Mouse (Mus musculus) c-Kit-positive CD71-positive TER-119-positive erythroid progenitor cells, embryonic 14.5 days (primary cell): ENCODE results near the gene Specc1l.

Source experiments
- DNase-seq: peaks from one replicate; pipeline ENCODE4 v3.0.0-alpha.2; 2013; ENCODE audit warnings: low spot score

Specc1l gene

GRCm38 (mm10) chr10:75211807-75212645 is at the start of gene Specc1l:
Gene Specc1l (plus strand): TSS chr10:75212073.
- DNase-seq: peak; percentile 94

GRCm38 (mm10) chr10:75165825-75166481 is 45.9 kb upstream of the Specc1l start:
- DNase-seq: no peak

DNA sequence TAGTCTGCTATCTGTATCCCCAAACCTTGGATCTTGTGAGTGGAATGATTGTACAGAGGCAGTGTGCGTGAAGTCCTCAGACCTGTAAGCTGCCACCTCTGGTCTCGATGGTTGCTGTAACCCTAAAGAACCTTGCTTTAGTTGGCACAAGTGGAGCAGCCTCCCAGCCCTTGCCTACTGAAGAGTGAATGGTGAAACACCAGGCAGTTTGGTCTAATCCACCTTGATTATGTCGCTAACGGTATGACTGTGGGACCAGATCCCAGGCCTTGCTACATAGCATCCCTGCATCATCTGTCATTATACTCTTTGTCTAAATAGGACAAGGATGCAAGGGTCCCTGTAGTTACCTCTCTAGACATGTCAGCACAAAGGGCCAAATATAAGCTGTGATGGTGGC is 45.3 kb upstream of the Specc1l start:
- DNase-seq: no peak

DNA sequence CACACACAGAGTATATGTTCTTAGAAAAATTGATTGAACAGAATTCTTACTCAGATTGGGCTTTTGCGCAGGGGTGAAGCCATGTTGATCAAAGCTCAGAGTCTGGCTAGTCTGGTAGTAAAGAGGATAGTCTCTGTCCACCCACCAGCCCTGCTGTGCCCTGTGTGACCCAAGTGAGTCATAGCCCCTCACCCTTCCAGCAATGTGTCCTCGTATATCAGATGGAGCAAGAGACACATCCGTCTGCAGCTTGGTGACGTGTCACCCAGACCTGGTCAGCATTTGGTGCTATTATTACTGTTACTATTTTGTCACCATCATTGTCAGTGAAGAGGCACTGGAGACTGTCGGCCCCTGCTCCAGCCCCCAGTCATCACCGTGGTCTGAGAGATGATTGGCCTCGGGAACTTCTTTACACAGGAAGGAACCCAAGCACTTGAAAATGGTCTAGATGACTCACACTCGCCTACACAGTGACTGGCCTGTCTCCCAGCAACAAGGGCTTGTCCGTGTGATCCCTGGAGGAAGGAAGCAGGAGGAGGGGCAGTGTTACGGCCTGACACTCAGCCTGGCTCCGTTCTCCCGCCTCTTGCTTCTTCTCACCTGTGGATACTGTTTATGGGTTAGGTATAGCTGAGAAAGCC is 41.5 kb upstream of the Specc1l start:
- no peak for DNase-seq

- DNase-seq: no peak
Observed at GRCm38 (mm10) chr10:75173056-75173455, 38.8 kb upstream of the Specc1l start.

GRCm38 (mm10) chr10:75173712-75174111 is 38.2 kb upstream of the Specc1l start:
- no peak for DNase-seq

DNA sequence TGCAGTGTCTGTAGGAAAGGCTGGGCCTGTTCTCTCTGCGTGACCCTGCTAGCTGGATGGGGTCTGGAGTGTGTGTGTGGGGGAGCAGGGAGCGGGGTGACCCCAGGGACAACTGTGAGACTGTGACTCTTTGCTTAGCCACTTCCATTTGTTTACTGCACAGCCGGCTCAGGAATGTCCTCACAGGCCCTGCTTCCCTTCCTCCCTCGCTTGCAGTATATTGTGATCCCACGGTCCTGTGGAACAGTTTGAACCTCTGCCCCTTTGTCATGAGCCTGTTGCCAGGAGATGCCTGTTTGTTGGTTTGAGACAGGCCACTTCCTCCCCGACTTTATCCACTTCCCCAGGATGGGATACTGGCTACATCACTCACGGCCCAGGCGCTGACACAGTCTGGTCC is 35.4 kb upstream of the Specc1l start:
- DNase-seq: no peak

DNA sequence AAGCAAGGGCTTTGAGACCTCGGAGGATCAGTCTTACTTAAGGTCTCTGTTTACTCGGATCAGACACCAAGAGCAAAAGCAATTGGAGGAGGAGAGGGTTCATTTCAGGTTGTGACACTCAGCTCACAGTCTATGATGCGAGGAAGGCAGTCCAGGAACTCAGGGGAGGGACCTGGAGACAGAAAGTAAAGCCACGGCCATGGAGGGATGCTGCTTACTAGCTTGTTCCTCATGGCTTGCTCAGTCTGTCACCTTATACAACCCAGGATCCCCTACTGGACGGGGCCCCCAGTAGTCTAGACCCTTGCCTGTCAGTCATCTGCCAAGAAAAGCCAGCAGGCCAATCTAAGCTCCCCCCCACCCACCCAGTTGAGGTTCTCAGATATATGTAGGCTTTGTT is 33.0 kb upstream of the Specc1l start:
- no peak for DNase-seq

DNA sequence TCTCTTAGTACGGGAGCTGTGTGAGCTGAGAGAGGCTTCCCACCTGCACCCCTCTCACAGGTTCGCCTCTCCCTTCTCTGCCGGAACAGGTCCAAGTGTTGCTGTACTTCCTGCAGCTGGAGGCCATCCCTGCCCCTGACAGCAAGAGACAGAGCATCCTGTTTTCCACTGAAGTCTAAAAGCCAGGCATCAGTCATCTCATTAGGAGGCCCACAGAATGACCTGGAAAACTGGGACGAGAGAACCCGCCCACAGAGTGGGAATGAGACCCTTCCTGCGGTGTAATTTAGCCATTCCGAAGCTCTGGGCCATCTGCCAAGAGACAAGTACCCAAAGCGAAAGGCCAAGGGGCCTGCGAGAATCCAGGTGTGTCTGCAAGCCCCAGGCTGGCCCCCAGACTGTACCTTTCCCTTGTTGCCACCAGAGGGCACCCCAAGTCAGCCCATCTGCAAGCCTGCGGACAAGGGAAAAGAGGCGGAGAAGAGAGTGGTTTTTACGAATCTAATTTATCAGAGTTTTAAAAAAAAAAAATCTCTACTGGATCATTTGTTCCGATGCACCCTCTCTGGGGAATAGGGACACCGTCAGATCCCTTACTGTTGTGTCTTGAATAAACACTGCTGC is 29.6 kb upstream of the Specc1l start:
- DNase-seq: peak; percentile 24

DNA sequence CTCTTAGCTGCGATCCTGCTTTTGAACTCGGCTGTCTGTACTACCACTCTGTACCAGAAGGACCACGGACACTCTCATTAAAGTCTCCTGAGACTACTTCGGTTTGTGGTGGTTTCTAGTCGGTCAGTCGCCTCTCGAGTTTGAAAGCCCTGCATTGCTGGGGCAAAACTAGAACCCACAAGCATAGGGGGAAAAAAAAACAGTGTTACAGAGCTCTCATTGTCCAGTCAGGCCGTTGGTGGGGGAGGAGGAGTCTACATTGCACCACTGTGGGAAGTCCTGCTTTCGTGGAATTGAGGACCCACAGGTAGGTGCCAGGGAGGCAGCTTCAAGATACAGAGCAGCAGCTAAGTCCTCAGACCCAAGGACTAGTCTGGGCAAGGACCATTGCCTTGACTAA is 27.0 kb upstream of the Specc1l start:
- no peak for DNase-seq

DNA sequence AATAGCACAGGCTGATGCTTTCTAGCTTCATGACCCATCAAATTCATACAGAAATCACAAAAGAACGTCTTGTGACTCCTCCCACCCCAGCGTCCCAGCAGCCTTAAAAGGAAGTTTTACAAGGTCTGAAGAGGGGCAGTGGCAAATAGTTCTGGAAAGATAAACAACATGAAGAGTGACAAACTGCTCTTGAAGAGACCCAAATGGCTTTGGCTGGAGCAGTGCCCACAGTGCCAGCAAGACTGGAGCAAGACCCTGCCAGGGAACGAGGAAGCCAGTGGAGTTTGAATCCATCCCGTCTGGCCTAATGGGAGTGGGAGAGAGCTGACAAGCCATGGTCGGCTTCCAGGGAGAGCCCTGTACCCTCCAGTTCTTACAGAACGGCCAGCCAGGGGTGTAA is 25.3 kb upstream of the Specc1l start:
- no peak for DNase-seq

GRCm38 (mm10) chr10:75187366-75188056 is 24.4 kb upstream of the Specc1l start:
- no peak for DNase-seq

- no peak for DNase-seq
Observed at GRCm38 (mm10) chr10:75191647-75192046, 20.2 kb upstream of the Specc1l start.

DNA sequence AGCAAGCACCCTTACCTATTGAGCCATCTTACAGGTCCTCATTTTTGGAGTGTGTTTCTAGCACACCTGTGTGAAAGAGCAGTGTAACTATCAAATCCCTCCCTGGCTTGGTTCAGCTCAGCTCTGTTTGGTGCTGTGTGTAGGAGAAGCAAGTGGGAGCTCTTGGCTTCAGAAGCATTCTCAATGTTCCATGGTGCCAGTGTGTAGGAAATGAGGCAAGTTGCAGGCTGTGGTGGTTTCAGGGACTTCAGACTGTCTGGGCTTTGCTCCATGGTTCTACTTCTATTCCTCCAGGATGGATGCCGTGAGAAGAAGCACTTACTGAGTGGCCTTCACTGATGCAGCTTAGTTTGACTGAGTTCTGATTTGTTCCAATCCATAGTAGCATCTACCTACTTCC is 14.1 kb upstream of the Specc1l start:
- no peak for DNase-seq

DNA sequence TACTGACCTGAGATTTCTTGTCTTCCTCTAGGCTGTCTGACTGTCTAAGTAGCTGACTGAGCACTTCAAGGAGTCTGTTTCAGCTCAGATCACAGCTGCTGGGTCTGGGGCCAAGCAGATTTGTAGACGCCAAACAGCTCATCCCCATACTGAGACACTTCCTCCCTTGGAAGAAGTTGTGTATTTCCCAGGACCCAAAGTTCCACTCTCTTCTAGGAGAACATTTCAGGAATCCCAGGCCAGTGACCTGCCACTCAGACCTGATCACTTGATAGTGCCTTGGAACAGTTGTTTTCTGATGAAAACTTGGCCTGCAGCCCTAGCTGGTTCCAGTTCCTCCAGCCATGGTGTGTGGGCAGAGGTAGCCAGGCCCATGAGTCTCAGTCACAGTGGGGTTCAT is 11.1 kb upstream of the Specc1l start:
- no peak for DNase-seq

DNA sequence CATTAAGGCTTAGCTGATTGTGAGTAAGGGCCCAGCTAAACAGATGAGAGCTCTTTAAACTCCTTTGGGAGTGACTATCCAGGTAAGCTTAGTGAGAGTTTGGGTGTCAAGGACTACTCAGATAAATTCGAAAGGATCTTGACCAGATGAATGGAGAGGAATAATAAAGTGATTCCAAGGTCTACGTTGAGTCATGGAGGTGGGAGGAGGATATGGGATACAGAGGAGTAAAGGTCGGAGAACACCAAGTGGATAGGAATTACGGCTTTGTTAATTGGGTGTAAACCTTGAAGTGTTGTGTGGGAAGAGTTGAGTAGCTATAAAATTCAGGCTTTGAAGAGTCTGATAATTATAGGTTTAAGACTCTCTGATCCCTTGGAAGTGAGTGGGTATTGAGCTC is 5.7 kb upstream of the Specc1l start:
- DNase-seq: no peak

- no peak for DNase-seq
Observed at GRCm38 (mm10) chr10:75210841-75211240, 1.0 kb upstream of the Specc1l start.

GRCm38 (mm10) chr10:75212981-75213380 is 1.1 kb downstream of the Specc1l start:
- no peak for DNase-seq

GRCm38 (mm10) chr10:75220722-75221121 is 8.8 kb downstream of the Specc1l start:
- DNase-seq: no peak

GRCm38 (mm10) chr10:75221936-75222610 is 10.2 kb downstream of the Specc1l start:
- DNase-seq: no peak

- no peak for DNase-seq
Observed at GRCm38 (mm10) chr10:75222611-75222998, 10.7 kb downstream of the Specc1l start.
